Mouse (Mus musculus): ENCODE measurements around the gene Ube2ql1. TPM values are rescaled to one million over a fixed set of nuclear protein-coding genes. Genes with fewer than 3 reads are reported as not detected.

Ube2ql1 gene
- polyA plus RNA-seq, 1 experiment from 2014 or later, result 0.55 TPM

- Histone ChIP-seq H3K9ac (no peak overlapping the region), H3K27ac (no peak overlapping the region), H3K4me2 (no peak overlapping the region), H3K27me3 (no peaks in the 10 kb centered on the region), H3K9me3 (replicated peaks) (no peaks in the 10 kb centered on the region), H3K36me3 (no peaks in the 10 kb centered on the region), H3K4me3 (no peak overlapping the region), H3K4me1 (replicated peaks) (no peaks in the 10 kb centered on the region)
- WGBS, result 78% methylated on average over 5 of the region's 5 CpGs
- no peak for ATAC-seq (replicated peaks; ENCODE audit: insufficient number of reproducible peaks, insufficient read depth, low FRiP score, low read depth)
Measured at GRCm38 (mm10) chr13:69672121-69672520, 67.6 kb downstream of the Ube2ql1 start.

- H3K9me3 ChIP-seq (replicated peaks), result no peaks in the 10 kb centered on the region
- H3K27ac ChIP-seq, result no peak overlapping the region
- H3K9ac ChIP-seq, result no peak overlapping the region
- H3K4me2 ChIP-seq, result no peak overlapping the region
- H3K4me3 ChIP-seq, result no peak overlapping the region
- no peaks in the 10 kb centered on the region for H3K36me3 ChIP-seq
- no peak for ATAC-seq (replicated peaks; ENCODE audit: insufficient number of reproducible peaks, insufficient read depth, low FRiP score, low read depth)
- WGBS, result 67% methylated on average over 3 of the region's 3 CpGs
- no peaks in the 10 kb centered on the region for H3K4me1 ChIP-seq (replicated peaks)
- H3K27me3 ChIP-seq, result no peaks in the 10 kb centered on the region
Measured at GRCm38 (mm10) chr13:69654508-69654907, 85.2 kb downstream of the Ube2ql1 start.

Other genes starting within 250 kb of the Ube2ql1 start
- gene Nsun2, start 206.1 kb downstream of the Ube2ql1 start, polyA plus RNA-seq (2015; fragmentation: Nextera tagmentation; extraction: Ambion mirVana), result 53.0 and 73.0 TPM in 2 replicates
- gene Tent4a, start 205.3 kb downstream of the Ube2ql1 start, polyA plus RNA-seq (2015; fragmentation: Nextera tagmentation; extraction: Ambion mirVana), result 3.1 and 4.0 TPM in 2 replicates
- 6.9 and 8.1 TPM in 2 replicates for gene Srd5a1, start 128.4 kb downstream of the Ube2ql1 start, polyA plus RNA-seq (2015; fragmentation: Nextera tagmentation; extraction: Ambion mirVana)
- gene Med10, start 62.5 kb upstream of the Ube2ql1 start, polyA plus RNA-seq (2015; fragmentation: Nextera tagmentation; extraction: Ambion mirVana), result 92.2 and 94.9 TPM in 2 replicates

All from heart, embryonic 15.5 days (tissue).